Mouse (Mus musculus) lung, embryonic 16.5 days (tissue): ENCODE measurements around the gene Gm17364. TPM values are rescaled to one million over a fixed set of nuclear protein-coding genes. Genes with fewer than 3 reads are reported as not detected.
"Not testable (repeated sequence)": the region's sequence is repeated elsewhere in the genome, so short reads cannot be mapped to it uniquely, and the experiment has no call there.

Source experiments
- ATAC-seq: fragments of 200-750 bp; cut with Nextera tagmentation; 2 replicates; pipeline ENCODE4 v1.8.0; 2017; ENCODE audit warnings: low read depth, mild to moderate bottlenecking, moderate library complexity
- H3K27ac ChIP-seq: fragments of 300-500 bp; sonication (generic); 2 replicates; pipeline ENCODE4 v1.5.1; 2014; ENCODE audit warnings: mild to moderate bottlenecking, control low read depth, low read length
- H3K27me3 ChIP-seq: fragments of 300-500 bp; sonication (generic); 2 replicates; pipeline ENCODE4 v1.6.1; 2014; ENCODE audit warnings: low read depth, low read length, mixed read lengths; ENCODE audit not compliant: control insufficient read depth, insufficient read depth
- H3K36me3 ChIP-seq: fragments of 300-500 bp; sonication (generic); 2 replicates; pipeline ENCODE4 v1.6.1; 2014; ENCODE audit warnings: low read length; ENCODE audit not compliant: control insufficient read depth, insufficient read depth
- H3K4me1 ChIP-seq: fragments of 300-500 bp; sonication (generic); replicated peaks from 2 replicates; pipeline ENCODE4 v1.6.1; 2014; ENCODE audit warnings: low read length, mixed read lengths; ENCODE audit not compliant: control insufficient read depth, insufficient read depth
- H3K4me2 ChIP-seq: fragments of 300-500 bp; sonication (generic); 2 replicates; pipeline ENCODE4 v1.6.1; 2014; ENCODE audit warnings: low read depth, low read length, control low read depth
- H3K4me3 ChIP-seq: fragments of 300-500 bp; sonication (generic); 2 replicates; pipeline ENCODE4 v1.5.1; 2014; ENCODE audit warnings: mild to moderate bottlenecking, low read length, control low read depth
- H3K9ac ChIP-seq: fragments of 300-500 bp; sonication (generic); 2 replicates; pipeline ENCODE4 v1.6.1; 2014; ENCODE audit warnings: low read length, control low read depth
- H3K9me3 ChIP-seq: fragments of 300-500 bp; sonication (generic); 2 replicates; pipeline ENCODE4 v1.6.1; 2016; ENCODE audit warnings: low read length; ENCODE audit not compliant: control insufficient read depth
- WGBS: fragments of 180-500 bp; shearing (Covaris S2); extraction: QIAGEN DNeasy Blood & Tissue Kit; methylation state at CpG from one replicate; pipeline ENCODE4 v1.1.7; 2014; 5-methylcytosine and 5-hydroxymethylcytosine counted together
- polyA plus RNA-seq: library from polyadenylated mRNA; unstranded; fragments of >200 nt; fragmentation: Nextera tagmentation; extraction: Ambion mirVana; gene quantifications from 2 replicates; pipeline ENCODE4 v1.2.1, GENCODE M21; 2015

The Gm17364 gene
- polyA plus RNA-seq, 1 experiment from 2014 or later = not detected

DNA sequence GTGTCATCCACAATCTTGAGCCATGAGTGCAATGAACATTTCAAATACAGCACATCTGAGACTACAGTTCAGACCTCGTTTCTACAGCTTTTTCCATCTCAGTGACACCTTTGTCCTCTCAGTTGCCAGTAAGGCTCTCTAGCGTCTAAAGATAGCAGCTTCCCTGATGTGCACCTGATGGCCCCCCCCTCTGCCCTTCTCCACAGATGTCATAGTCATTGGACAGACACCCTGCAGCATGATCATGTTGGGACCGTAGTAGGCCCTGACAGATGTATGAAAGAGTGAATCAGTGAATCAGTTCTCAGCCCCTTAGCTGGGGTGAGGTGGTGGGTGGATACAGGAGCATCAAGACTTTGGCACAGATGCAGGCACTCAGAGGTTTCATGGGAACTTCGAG is 15.9 kb downstream of the Gm17364 start:
- 72% methylated on average over 4 of the region's 4 CpGs for WGBS
- Histone ChIP-seq H3K4me2 (no peak overlapping the region), H3K9me3 (no peaks in the 10 kb centered on the region), H3K27me3 (no peaks in the 10 kb centered on the region), H3K4me3 (no peak overlapping the region), H3K27ac (no peak overlapping the region), H3K36me3 (no peaks in the 10 kb centered on the region), H3K9ac (no peak overlapping the region), H3K4me1 (no peaks in the 10 kb centered on the region)
- ATAC-seq = no peak

DNA sequence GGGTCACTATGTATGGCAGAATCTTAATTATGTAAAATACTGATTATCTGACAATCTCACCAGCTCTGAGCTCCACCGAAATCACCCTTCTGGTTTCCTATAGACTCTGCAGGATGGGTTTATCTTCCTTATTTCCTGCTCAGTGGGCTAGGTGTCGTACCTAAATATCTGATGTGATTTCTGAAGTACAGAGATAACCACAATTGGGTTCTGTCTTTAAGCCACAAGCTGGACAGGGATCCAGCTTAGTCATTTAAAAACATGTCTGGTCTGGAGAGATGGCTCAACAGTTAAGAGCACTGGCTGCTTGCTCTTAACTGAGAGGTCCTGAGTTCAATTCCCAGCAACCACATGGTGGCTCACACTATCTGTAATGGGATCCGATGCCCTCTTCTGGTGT is 16.8 kb downstream of the Gm17364 start:
- no peak overlapping the region for H3K9ac ChIP-seq
- peaks cover 4% of the 10 kb centered on the region for H3K4me1 ChIP-seq
- 78% methylated on average over 3 of the region's 3 CpGs for WGBS
- H3K27ac ChIP-seq = no peak overlapping the region
- no peak for ATAC-seq
- H3K27me3 ChIP-seq = no peaks in the 10 kb centered on the region
- no peak overlapping the region for H3K4me2 ChIP-seq
- H3K4me3 ChIP-seq = no peak overlapping the region
- no peaks in the 10 kb centered on the region for H3K36me3 ChIP-seq
- no peaks in the 10 kb centered on the region for H3K9me3 ChIP-seq

DNA sequence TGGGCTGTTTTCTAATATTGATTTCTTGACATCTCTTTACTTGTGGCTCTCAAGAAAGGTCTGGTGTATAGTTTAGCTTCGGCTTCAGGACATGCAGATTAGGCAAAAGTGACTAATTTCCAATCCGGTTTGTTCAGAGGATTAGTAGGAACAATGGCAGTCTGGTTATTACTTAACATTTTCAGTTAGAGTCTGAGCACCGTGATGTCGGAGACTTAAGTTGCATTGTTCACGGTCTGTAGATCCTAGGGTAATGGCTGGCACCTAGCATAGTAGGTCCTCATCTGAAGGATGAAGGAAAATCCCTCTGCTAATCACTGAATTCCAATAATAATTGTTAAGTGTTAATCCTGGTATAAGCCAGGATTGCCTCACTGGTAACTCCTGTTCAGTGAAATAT is 17.7 kb downstream of the Gm17364 start:
- no peak for ATAC-seq
- H3K9ac ChIP-seq = no peak overlapping the region
- H3K27ac ChIP-seq = no peak overlapping the region
- no peaks in the 10 kb centered on the region for H3K36me3 ChIP-seq
- H3K27me3 ChIP-seq = no peaks in the 10 kb centered on the region
- no peak overlapping the region for H3K4me3 ChIP-seq
- 87% methylated on average over 5 of the region's 5 CpGs for WGBS
- peaks cover 12% of the 10 kb centered on the region for H3K4me1 ChIP-seq
- no peaks in the 10 kb centered on the region for H3K9me3 ChIP-seq
- H3K4me2 ChIP-seq = no peak overlapping the region

DNA sequence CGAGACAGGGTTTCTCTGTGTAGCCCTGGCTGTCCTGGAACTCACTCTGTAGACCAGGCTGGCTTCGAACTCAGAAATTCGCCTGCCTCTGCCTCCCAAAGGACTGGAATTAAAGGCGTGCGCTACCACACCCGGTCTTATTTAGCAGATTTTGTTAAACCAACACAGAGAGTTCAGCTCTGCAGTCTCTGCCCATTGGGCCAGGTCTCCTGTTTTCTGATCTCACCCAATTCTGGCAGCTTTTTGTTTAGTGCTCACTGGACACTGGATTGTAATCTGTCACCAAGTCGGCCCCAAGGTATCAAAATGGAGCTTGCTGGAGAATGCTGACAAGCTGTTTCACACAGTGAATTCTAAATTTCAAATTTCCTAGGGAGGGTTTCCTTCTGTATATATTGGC is 21.0 kb downstream of the Gm17364 start:
- 91% methylated on average over 7 of the region's 7 CpGs for WGBS
- peaks cover 21% of the 10 kb centered on the region for H3K4me1 ChIP-seq
- ATAC-seq = no peak
- no peak overlapping the region for H3K9ac ChIP-seq
- H3K4me2 ChIP-seq = no peak overlapping the region
- no peaks in the 10 kb centered on the region for H3K9me3 ChIP-seq
- no peak overlapping the region for H3K27ac ChIP-seq
- H3K36me3 ChIP-seq = no peaks in the 10 kb centered on the region
- H3K27me3 ChIP-seq = no peaks in the 10 kb centered on the region
- no peak overlapping the region for H3K4me3 ChIP-seq

DNA sequence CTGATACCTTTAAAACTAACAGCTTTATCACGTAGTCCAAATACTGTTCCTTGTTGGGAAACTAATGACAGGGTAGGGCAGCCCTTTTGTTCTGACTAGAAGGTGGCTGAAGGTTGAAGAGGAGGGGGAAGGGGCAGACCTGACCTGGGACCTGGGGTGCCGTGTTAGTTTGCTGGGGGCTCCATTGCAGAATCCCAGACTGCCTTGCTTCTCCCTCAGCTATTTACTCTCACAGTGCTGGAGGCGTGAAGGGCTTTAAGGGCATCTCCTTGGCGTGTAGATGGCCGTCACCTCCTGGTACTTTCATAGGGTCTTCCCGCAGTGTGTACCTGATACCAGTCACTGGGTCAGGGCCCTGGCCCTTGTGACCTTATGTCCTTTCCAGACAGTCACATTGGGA is 21.6 kb downstream of the Gm17364 start:
- H3K36me3 ChIP-seq = no peaks in the 10 kb centered on the region
- ATAC-seq = no peak
- peak overlapping the region; percentile 7 for H3K4me3 ChIP-seq
- no peaks in the 10 kb centered on the region for H3K9me3 ChIP-seq
- 58% methylated on average over 6 of the region's 6 CpGs for WGBS
- H3K4me2 ChIP-seq = peak overlapping the region; percentile 32
- peaks cover 21% of the 10 kb centered on the region for H3K4me1 ChIP-seq
- H3K9ac ChIP-seq = no peak overlapping the region
- no peaks in the 10 kb centered on the region for H3K27me3 ChIP-seq
- peak overlapping the region; percentile 77 for H3K27ac ChIP-seq

DNA sequence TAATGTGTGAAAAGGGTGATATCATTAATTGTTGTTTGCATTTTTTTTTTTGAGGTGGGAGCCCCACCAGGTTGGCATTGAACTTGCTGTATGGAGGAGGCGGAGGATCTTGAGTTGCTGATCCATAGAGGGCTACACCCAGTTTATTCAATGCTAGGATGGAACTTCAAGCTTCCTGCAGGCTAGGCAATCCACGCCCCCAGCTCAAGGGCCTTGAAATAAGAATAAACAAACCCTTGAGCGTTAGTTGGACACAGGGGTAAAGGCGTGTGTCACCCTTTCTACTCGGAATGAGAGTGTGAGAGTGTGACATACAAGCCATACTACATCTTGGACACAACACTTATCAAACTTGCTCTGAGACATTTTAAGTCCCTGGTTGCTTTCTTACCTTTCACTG is 22.1 kb downstream of the Gm17364 start:
- Histone ChIP-seq H3K9me3 (no peaks in the 10 kb centered on the region), H3K4me2 (peak overlapping the region; percentile 32), H3K27me3 (no peaks in the 10 kb centered on the region), H3K9ac (no peak overlapping the region; the same call in 1 of the 2 replicates), H3K4me3 (peak overlapping the region; percentile 7), H3K27ac (peak overlapping the region; percentile 77), H3K36me3 (no peaks in the 10 kb centered on the region), H3K4me1 (peaks cover 21% of the 10 kb centered on the region)
- no peak for ATAC-seq
- WGBS = 21% methylated on average over 5 of the region's 5 CpGs

DNA sequence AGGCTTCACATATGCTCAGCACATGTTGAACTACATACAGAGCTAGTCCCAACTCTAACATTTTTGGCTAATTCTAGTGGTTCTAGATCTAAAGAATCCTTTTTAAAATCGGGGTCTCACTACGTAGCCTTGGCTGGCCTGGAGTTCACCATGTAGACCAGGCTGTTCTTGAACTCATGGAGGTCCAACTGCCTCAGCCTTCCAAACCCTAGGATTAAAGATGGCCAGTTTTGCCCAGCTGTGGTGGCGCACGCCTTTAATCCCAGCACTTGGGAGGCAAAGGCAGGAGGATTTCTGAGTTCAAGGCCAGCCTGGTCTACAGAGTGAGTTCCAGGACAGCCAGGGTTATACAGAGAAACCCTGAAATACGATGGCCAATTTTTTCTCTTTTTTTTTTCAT is 22.5 kb downstream of the Gm17364 start:
- H3K9me3 ChIP-seq, H3K27me3 ChIP-seq, H3K9ac ChIP-seq, H3K4me3 ChIP-seq, H3K36me3 ChIP-seq, ATAC-seq: not testable (repeated sequence)
- WGBS = 88% methylated on average over 5 of the region's 5 CpGs
- Histone ChIP-seq H3K4me1 (peaks cover 21% of the 10 kb centered on the region), H3K4me2 (peak overlapping the region; percentile 31; the same call in 1 of the 2 replicates), H3K27ac (peak overlapping the region; percentile 39; the same call in 1 of the 2 replicates)

DNA sequence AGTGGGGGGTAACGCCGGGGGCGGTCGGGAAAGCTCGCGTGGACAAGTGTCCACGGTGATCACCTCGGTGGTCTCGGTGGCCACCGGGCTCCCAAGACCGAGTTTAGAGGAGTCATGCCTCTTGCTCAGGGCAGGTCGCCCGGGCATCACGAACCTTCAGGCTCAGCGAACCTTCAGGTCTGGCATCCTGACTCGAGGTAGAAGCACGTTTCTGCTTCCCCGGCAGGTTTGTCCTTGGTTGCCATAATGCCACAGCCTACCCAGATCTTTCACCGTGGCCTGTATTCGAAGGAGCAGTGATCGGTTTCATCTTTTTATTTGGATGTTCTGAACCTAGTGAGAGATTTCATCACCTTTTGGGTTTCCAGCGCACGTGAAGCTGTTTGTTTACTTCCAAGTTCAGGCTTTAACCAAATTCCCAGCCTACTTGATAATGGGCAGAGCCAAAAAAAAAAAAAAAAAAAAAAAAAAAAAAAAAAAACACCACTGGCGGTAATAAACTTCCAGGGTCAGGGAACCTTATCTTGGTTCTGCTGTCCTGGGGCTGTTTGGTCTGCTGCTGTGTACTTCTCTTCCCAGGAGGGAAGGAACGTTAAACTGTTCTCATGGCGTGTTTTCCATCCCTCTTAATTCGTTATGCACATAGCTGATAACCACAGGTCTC is 23.3 kb downstream of the Gm17364 start:
- H3K27ac ChIP-seq = peak overlapping the region; percentile 84; the same call in 1 of the 2 replicates
- peaks cover 21% of the 10 kb centered on the region for H3K4me1 ChIP-seq
- H3K27me3 ChIP-seq = no peaks in the 10 kb centered on the region
- H3K9ac ChIP-seq = peak overlapping the region; percentile 82
- peak overlapping the region; percentile 93 for H3K4me2 ChIP-seq
- H3K9me3 ChIP-seq = no peaks in the 10 kb centered on the region
- no peaks in the 10 kb centered on the region for H3K36me3 ChIP-seq
- peak overlapping the region; percentile 73 for H3K4me3 ChIP-seq
- under 1% methylated on average over 26 of the region's 27 CpGs for WGBS
- ATAC-seq = no peak

DNA sequence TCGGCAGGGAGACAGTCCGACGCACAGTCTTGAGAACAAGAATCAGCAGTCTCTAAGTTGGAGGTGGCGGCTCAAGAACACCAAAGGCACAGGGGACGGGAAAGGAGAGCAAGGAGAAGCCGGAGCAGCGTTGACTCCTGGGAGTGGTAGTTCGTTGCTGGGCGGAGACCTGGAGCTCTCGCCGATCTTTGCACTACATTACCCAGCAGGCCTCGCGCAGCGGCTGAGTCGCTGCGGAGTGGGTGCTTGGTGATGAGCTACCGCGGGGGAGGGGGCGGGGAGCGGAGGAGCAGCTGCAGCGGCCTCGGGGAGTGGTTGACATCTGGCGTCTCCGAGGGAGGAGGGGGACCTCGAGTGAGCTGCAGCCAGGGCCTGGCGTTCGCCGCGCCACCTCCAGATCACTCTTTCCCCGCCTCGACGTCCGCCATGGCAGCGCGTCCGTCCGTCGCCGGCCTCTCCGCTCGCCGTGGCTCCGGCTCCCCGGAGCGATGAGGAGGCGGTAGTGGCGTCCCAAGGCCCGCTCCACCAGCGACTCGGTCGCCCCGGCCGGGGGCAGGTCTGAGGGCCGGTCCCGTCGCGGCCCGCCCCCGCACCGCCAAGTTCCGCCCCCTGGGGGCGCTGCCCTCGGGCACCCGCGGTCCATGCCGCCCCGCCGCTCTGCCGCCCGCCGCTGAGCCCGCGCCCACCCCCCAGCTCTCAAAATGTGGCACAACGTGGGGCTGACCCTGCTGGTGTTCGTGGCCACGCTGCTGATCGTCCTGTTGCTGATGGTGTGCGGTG is 24.0 kb downstream of the Gm17364 start, which contains the start of gene Smim13:
Gene Smim13 (plus strand): TSS at position 307 of the 780 bp plus-strand sequence.
- H3K27me3 ChIP-seq = no peaks in the 10 kb centered on the region
- H3K27ac ChIP-seq = peak within 1 kb of the TSS; percentile 84
- H3K9ac ChIP-seq = peak within 1 kb of the TSS; percentile 82
- H3K9me3 ChIP-seq = no peaks in the 10 kb centered on the region
- peaks cover 21% of the 10 kb centered on the region for H3K4me1 ChIP-seq
- peak within 1 kb of the TSS; percentile 93 for H3K4me2 ChIP-seq
- ATAC-seq = peak; percentile 98
- no peaks in the 10 kb centered on the region for H3K36me3 ChIP-seq
- H3K4me3 ChIP-seq = peak within 1 kb of the TSS; percentile 73
- WGBS = 0% methylated on average over 49 of the region's 78 CpGs
